Mouse (Mus musculus) embryo, embryonic 10.5 days (tissue): ENCODE measurements around the gene Gm3739.
"Not testable (repeated sequence)": the region's sequence is repeated elsewhere in the genome, so short reads cannot be mapped to it uniquely, and the experiment has no call there.

Experiments
- DNase-seq: peaks from one replicate; pipeline ENCODE4 v3.0.0-alpha.2; 2015; ENCODE audit warnings: low spot score

Gm3739 gene

GRCm38 (mm10) chr14:7314661-7315060 is at the start of gene Gm3739:
TSS of gene Gm3739 (minus strand) at chr14:7315049.
- not testable (repeated sequence) for DNase-seq

- DNase-seq, result not testable (repeated sequence)
These were observed 17.4 kb upstream of the Gm3739 start, which contains the start of gene Gm5797 for GRCm38 (mm10) chr14:7332295-7332694. TSS of gene Gm5797 (minus strand) at chr14:7332395.

DNA sequence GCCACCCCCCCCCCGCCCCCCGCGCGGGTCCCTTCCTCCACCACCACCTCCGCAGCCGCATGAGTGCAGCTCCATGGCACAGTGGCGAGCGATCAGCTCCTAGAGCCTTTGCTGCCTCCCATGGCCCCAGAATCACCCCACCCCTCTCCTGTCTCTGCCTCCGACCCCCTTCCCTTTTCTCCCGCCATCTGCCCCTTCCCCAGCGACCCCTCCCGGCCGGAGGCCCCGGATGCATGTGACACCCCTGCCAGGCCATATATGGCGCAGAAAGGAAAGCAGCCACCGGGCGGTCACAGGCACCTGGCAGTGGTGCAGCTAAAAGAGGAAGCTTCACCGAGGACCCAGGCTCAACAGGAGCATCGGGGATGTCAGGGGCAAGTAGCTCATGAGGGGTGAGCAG is 244 bp upstream of the Gm3739 start:
- peak; percentile 64 for DNase-seq

DNA sequence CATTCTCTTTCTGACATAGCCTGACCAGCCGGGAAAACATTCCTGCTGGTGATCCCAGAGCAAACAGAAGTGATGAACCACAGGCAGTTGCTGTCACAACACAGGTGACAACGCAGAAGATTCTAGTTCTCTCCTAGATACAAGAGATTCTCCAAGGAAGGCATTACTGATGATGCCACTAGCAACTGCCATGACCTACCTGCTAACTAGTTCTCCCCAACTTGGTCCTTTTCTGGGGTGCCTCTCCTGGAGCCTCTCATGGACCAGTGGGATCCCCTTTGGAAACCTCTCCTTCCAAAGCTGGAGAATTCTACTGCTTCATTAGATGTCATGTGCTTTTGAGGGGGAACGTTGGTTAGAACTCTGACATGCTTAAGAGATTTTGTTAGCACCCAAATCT is 50.2 kb downstream of the Gm3739 start, which contains the start of gene Gm3727:
Gene Gm3727 (minus strand): TSS at position 101 of the 400 bp plus-strand sequence.
- not testable (repeated sequence) for DNase-seq
